Mouse (Mus musculus) induced T-regulatory cell, adult 2 months (primary cell): ENCODE results near the gene Gtpbp3.
A peak's percentile ranks its signal among the peaks of the same experiment; 100 is the strongest.

Experiments used
- DNase-seq: peaks from one replicate; pipeline ENCODE4 v3.0.0-alpha.2; 2012; ENCODE audit warnings: low read depth

Gtpbp3 gene

GRCm38 (mm10) chr8:71487691-71488445 lies at the start of gene Gtpbp3:
TSS of gene Gtpbp3 (plus strand) at chr8:71488103.
- DNase-seq: peak; percentile 80

- peak; percentile 88 for DNase-seq
These were observed 46.5 kb upstream of the Gtpbp3 start for GRCm38 (mm10) chr8:71441404-71441803.

GRCm38 (mm10) chr8:71445096-71445495 lies 42.8 kb upstream of the Gtpbp3 start:
- DNase-seq: no peak

- DNase-seq: no peak
These were observed 36.6 kb upstream of the Gtpbp3 start for GRCm38 (mm10) chr8:71451337-71451736.

- no peak for DNase-seq
These were observed 36.1 kb upstream of the Gtpbp3 start for GRCm38 (mm10) chr8:71451777-71452176.

- DNase-seq: no peak
These were observed 35.2 kb upstream of the Gtpbp3 start for GRCm38 (mm10) chr8:71452669-71453068.

GRCm38 (mm10) chr8:71454668-71455067 lies 33.2 kb upstream of the Gtpbp3 start:
- no peak for DNase-seq

- no peak for DNase-seq
These were observed 31.0 kb upstream of the Gtpbp3 start for GRCm38 (mm10) chr8:71456906-71457305.

- no peak for DNase-seq
These were observed 30.1 kb upstream of the Gtpbp3 start for GRCm38 (mm10) chr8:71457659-71458270.

- DNase-seq: no peak
These were observed 27.2 kb upstream of the Gtpbp3 start for GRCm38 (mm10) chr8:71460716-71461115.

GRCm38 (mm10) chr8:71461152-71461840 lies 26.6 kb upstream of the Gtpbp3 start:
- no peak for DNase-seq

- DNase-seq: no peak
These were observed 25.7 kb upstream of the Gtpbp3 start for GRCm38 (mm10) chr8:71462191-71462590.

GRCm38 (mm10) chr8:71462786-71463185 lies 25.1 kb upstream of the Gtpbp3 start:
- peak; percentile 96 for DNase-seq

- peak; percentile 97 for DNase-seq
These were observed 24.5 kb upstream of the Gtpbp3 start, which contains the start of gene Abhd8 for GRCm38 (mm10) chr8:71463188-71464033. TSS of gene Abhd8 (minus strand) at chr8:71463655.

- peak; percentile 100 for DNase-seq
These were observed 23.1 kb upstream of the Gtpbp3 start, which contains the start of gene Mrpl34 for GRCm38 (mm10) chr8:71464513-71465500. TSS of gene Mrpl34 (plus strand) at chr8:71464959.

GRCm38 (mm10) chr8:71465733-71466132 lies 22.2 kb upstream of the Gtpbp3 start:
- DNase-seq: no peak

- DNase-seq: no peak
These were observed 21.7 kb upstream of the Gtpbp3 start for GRCm38 (mm10) chr8:71466198-71466597.

GRCm38 (mm10) chr8:71467201-71467600 lies 20.7 kb upstream of the Gtpbp3 start:
- DNase-seq: no peak

- no peak for DNase-seq
These were observed 19.9 kb upstream of the Gtpbp3 start for GRCm38 (mm10) chr8:71468001-71468400.

GRCm38 (mm10) chr8:71468916-71469315 lies 19.0 kb upstream of the Gtpbp3 start, which contains the start of gene Dda1:
TSS of gene Dda1 (plus strand) at chr8:71469199.
- peak; percentile 99 for DNase-seq

GRCm38 (mm10) chr8:71469411-71469810 lies 18.5 kb upstream of the Gtpbp3 start:
- peak; percentile 79 for DNase-seq
